ENCODE assay signal across 8 mouse cellular contexts in genomic region chr10:127676691-127677548, GRCm38 (mm10). TPM values are rescaled to one million over a fixed set of nuclear protein-coding genes. Genes with fewer than 3 reads are reported as not detected.
A peak's percentile ranks its signal among the peaks of the same experiment; 100 is the strongest.
DNase-seq lines count a peak whose midpoint lies in the region; ATAC-seq and TF ChIP-seq lines count a peak whose summit lies in the region.

No protein-coding gene starts in this region.

- no peaks in the 10 kb centered on the region for H3K36me3 ChIP-seq in embryonic facial prominence, embryonic 14.5 days (ENCODE audit: control insufficient read depth, insufficient read depth, low read length)
- no peaks in the 10 kb centered on the region for H3K36me3 ChIP-seq in limb, embryonic 14.5 days (ENCODE audit: control insufficient read depth, insufficient read depth, low read length)
- H3K36me3 ChIP-seq in midbrain, postnatal 0 days (ENCODE audit: insufficient read depth, low read length): no peaks in the 10 kb centered on the region

- 0 out of 2 replicates have a peak, but pooled peaks have one; percentile 34 for TF ChIP-seq POLR2A in limb, embryonic 14.5 days (IDR thresholded peaks at IDR 0.05; ENCODE audit: borderline replicate concordance, extremely low read depth, insufficient read depth, insufficient read length)

- H3K27me3 ChIP-seq in embryonic facial prominence, embryonic 14.5 days (replicated peaks; ENCODE audit: control insufficient read depth, insufficient read depth, low read length): no peaks in the 10 kb centered on the region
- no peaks in the 10 kb centered on the region for H3K27me3 ChIP-seq in limb, embryonic 14.5 days (ENCODE audit: control insufficient read depth, insufficient read depth, low read length)
- no peaks in the 10 kb centered on the region for H3K27me3 ChIP-seq in midbrain, postnatal 0 days (ENCODE audit: insufficient read depth, low read length)

- peak; percentile 1; the same call in 1 of the 2 replicates for TF ChIP-seq CTCF in midbrain, postnatal 0 days (IDR thresholded peaks at IDR 0.05)

- H3K9ac ChIP-seq in embryonic facial prominence, embryonic 14.5 days (ENCODE audit: low read depth, low read length): peak overlapping the region; percentile 71
- peak overlapping the region; percentile 54 for H3K9ac ChIP-seq in limb, embryonic 14.5 days (ENCODE audit: low read depth, low read length, severe bottlenecking)
- H3K9ac ChIP-seq in midbrain, postnatal 0 days (replicated peaks; ENCODE audit: low read length, poor library complexity, severe bottlenecking): peak overlapping the region; percentile 71

- peak; percentile 95 for ATAC-seq in embryonic facial prominence, embryonic 14.5 days (ENCODE audit: low read depth)
- peak; percentile 97 for ATAC-seq in limb, embryonic 14.5 days (ENCODE audit: low FRiP score, low read depth)
- peak; percentile 96 for ATAC-seq in midbrain, postnatal 0 days (ENCODE audit: low FRiP score)

- peak overlapping the region; percentile 83 for H3K4me3 ChIP-seq in embryonic facial prominence, embryonic 14.5 days (ENCODE audit: low read depth, low read length)
- H3K4me3 ChIP-seq in limb, embryonic 14.5 days (replicated peaks; ENCODE audit: low read length): peak overlapping the region; percentile 60
- peak overlapping the region; percentile 73 for H3K4me3 ChIP-seq in midbrain, postnatal 0 days (ENCODE audit: low read depth, low read length)

- H3K27ac ChIP-seq in embryonic facial prominence, embryonic 14.5 days (replicated peaks; ENCODE audit: low read depth, low read length): peak overlapping the region; percentile 83
- H3K27ac ChIP-seq in limb, embryonic 14.5 days (replicated peaks; ENCODE audit: low read depth, low read length): peak overlapping the region; percentile 75
- peak overlapping the region; percentile 33; the same call in 1 of the 2 replicates for H3K27ac ChIP-seq in midbrain, postnatal 0 days (ENCODE audit: low read depth, low read length)

- DNase-seq in 3T3-L1 (ENCODE audit: low read depth, low spot score): peak; percentile 98
- DNase-seq in adrenal gland, postnatal 4 days (ENCODE audit: low spot score in 2 of 2): peak; percentile 78 to 86
- peak; percentile 99 for DNase-seq in embryonic facial prominence, embryonic 14.5 days (ENCODE audit: low spot score)
- peak; percentile 97 for DNase-seq in heart, adult 8-10 months (ENCODE audit: low spot score)
- DNase-seq in kidney, adult 9 months: peak; percentile 97
- DNase-seq in limb, embryonic 14.5 days (ENCODE audit: low spot score): peak; percentile 100
- DNase-seq in midbrain, postnatal 0 days (ENCODE audit: low spot score): peak; percentile 99
- DNase-seq in spleen, postnatal 14 days (ENCODE audit: low spot score in 2 of 2): peak; percentile 84 to 87

- no peaks in the 10 kb centered on the region for H3K9me3 ChIP-seq in embryonic facial prominence, embryonic 14.5 days (ENCODE audit: control insufficient read depth, low read length)
- no peaks in the 10 kb centered on the region for H3K9me3 ChIP-seq in limb, embryonic 14.5 days (ENCODE audit: control insufficient read depth, low read length)
- H3K9me3 ChIP-seq in midbrain, postnatal 0 days (ENCODE audit: low read length): no peaks in the 10 kb centered on the region

- WGBS in embryonic facial prominence, embryonic 14.5 days: under 1% methylated on average over 33 of the region's 71 CpGs
- 1% methylated on average over 65 of the region's 71 CpGs for WGBS in limb, embryonic 14.5 days
- under 1% methylated on average over 65 of the region's 71 CpGs for WGBS in midbrain, postnatal 0 days

- H3K4me1 ChIP-seq in embryonic facial prominence, embryonic 14.5 days (ENCODE audit: control insufficient read depth, insufficient read depth, low read length): no peaks in the 10 kb centered on the region
- peaks cover 4% of the 10 kb centered on the region for H3K4me1 ChIP-seq in limb, embryonic 14.5 days (ENCODE audit: control insufficient read depth, insufficient read depth, low read length)
- 0 out of 2 replicates have a peak, but pooled peaks cover 4% of the 10 kb centered on the region for H3K4me1 ChIP-seq in midbrain, postnatal 0 days (ENCODE audit: insufficient read depth, low read length)

- peak overlapping the region; percentile 96 for H3K4me2 ChIP-seq in embryonic facial prominence, embryonic 14.5 days (ENCODE audit: low read depth, low read length)
- peak overlapping the region; percentile 85 for H3K4me2 ChIP-seq in limb, embryonic 14.5 days (replicated peaks; ENCODE audit: low read depth, low read length, severe bottlenecking)
- peak overlapping the region; percentile 99 for H3K4me2 ChIP-seq in midbrain, postnatal 0 days (ENCODE audit: low read depth, low read length, poor library complexity, severe bottlenecking)

RNA-seq across cellular contexts. Expression of gene Nab2, which starts 8.6 kb away (rescaled TPM):
- total RNA-seq in adrenal gland, postnatal 4 days (2021): 10 to 100 TPM; 22.8 to 24.4 TPM
- 15.2 and 16.1 TPM in 2 replicates for polyA plus RNA-seq in embryonic facial prominence, embryonic 14.5 days (2014; fragmentation: Nextera tagmentation; extraction: Ambion mirVana)
- total RNA-seq in heart, adult 8-10 months (2022): 10 to 100 TPM in 1 of 4 experiments, 1 to 10 TPM in 3; 5.0 to 10.3 (median 6.6) TPM
- polyA plus RNA-seq in limb, embryonic 14.5 days (2012; rRNA removed): 64.5 and 68.3 TPM in 2 replicates
- polyA plus RNA-seq in limb, embryonic 14.5 days (2014; fragmentation: Nextera tagmentation; extraction: Ambion mirVana): 16.4 and 19.9 TPM in 2 replicates
- total RNA-seq in midbrain, postnatal 0 days (2014; rRNA removed): 4.8 and 5.6 TPM in 2 replicates
- polyA plus RNA-seq in midbrain, postnatal 0 days (2015; fragmentation: Nextera tagmentation; extraction: Ambion mirVana): 1.4 and 1.6 TPM in 2 replicates

RNA-seq across cellular contexts. Expression of gene Nemp1, which starts 10.2 kb away (rescaled TPM):
- 10 to 100 TPM; 11.6 to 13.2 TPM for total RNA-seq in adrenal gland, postnatal 4 days (2021)
- 10.5 and 11.2 TPM in 2 replicates for polyA plus RNA-seq in embryonic facial prominence, embryonic 14.5 days (2014; fragmentation: Nextera tagmentation; extraction: Ambion mirVana)
- 1 to 10 TPM; 3.0 to 5.1 (median 3.6) TPM for total RNA-seq in heart, adult 8-10 months (2022)
- 12.3 and 13.9 TPM in 2 replicates for polyA plus RNA-seq in limb, embryonic 14.5 days (2012; rRNA removed)
- 9.0 and 10.2 TPM in 2 replicates for polyA plus RNA-seq in limb, embryonic 14.5 days (2014; fragmentation: Nextera tagmentation; extraction: Ambion mirVana)
- 3.2 and 3.7 TPM in 2 replicates for total RNA-seq in midbrain, postnatal 0 days (2014; rRNA removed)
- 1.4 and 1.7 TPM in 2 replicates for polyA plus RNA-seq in midbrain, postnatal 0 days (2015; fragmentation: Nextera tagmentation; extraction: Ambion mirVana)

RNA-seq across cellular contexts. Expression of gene Myo1a, which starts 28.1 kb away (rescaled TPM):
- total RNA-seq in adrenal gland, postnatal 4 days (2021): 1 to 10 TPM; 1.6 to 2.1 TPM
- polyA plus RNA-seq in embryonic facial prominence, embryonic 14.5 days (2014; fragmentation: Nextera tagmentation; extraction: Ambion mirVana): 0.75 and 1.2 TPM in 2 replicates
- under 1 TPM in 1 of 4 experiments, not detected in 3; 0.08 TPM for total RNA-seq in heart, adult 8-10 months (2022)
- polyA plus RNA-seq in limb, embryonic 14.5 days (2012; rRNA removed): 1.2 and 1.7 TPM in 2 replicates
- 0.30 and 0.48 TPM in 2 replicates for polyA plus RNA-seq in limb, embryonic 14.5 days (2014; fragmentation: Nextera tagmentation; extraction: Ambion mirVana)
- total RNA-seq in midbrain, postnatal 0 days (2014; rRNA removed): 0.57 and 0.77 TPM in 2 replicates
- polyA plus RNA-seq in midbrain, postnatal 0 days (2015; fragmentation: Nextera tagmentation; extraction: Ambion mirVana): 0.13 and 0.15 TPM in 2 replicates

RNA-seq across cellular contexts. Expression of gene Stat6, which starts 34.1 kb away (rescaled TPM):
- total RNA-seq in adrenal gland, postnatal 4 days (2021): 10 to 100 TPM; 72.7 to 78.0 TPM
- 22.9 and 23.1 TPM in 2 replicates for polyA plus RNA-seq in embryonic facial prominence, embryonic 14.5 days (2014; fragmentation: Nextera tagmentation; extraction: Ambion mirVana)
- total RNA-seq in heart, adult 8-10 months (2022): 10 to 100 TPM; 38.4 to 43.7 (median 43.2) TPM
- polyA plus RNA-seq in limb, embryonic 14.5 days (2012; rRNA removed): 30.7 and 33.5 TPM in 2 replicates
- polyA plus RNA-seq in limb, embryonic 14.5 days (2014; fragmentation: Nextera tagmentation; extraction: Ambion mirVana): 22.2 and 24.6 TPM in 2 replicates
- 6.1 and 10.2 TPM in 2 replicates for total RNA-seq in midbrain, postnatal 0 days (2014; rRNA removed)
- 3.9 and 4.3 TPM in 2 replicates for polyA plus RNA-seq in midbrain, postnatal 0 days (2015; fragmentation: Nextera tagmentation; extraction: Ambion mirVana)

RNA-seq across cellular contexts. Expression of gene Tac2, which starts 47.4 kb away (rescaled TPM):
- under 1 TPM in 1 of 2 experiments, not detected in 1; 0.48 TPM for total RNA-seq in adrenal gland, postnatal 4 days (2021)
- 0.54 TPM in 1 of 2 replicates, not detected in the other for polyA plus RNA-seq in embryonic facial prominence, embryonic 14.5 days (2014; fragmentation: Nextera tagmentation; extraction: Ambion mirVana)
- total RNA-seq in heart, adult 8-10 months (2022): not detected
- polyA plus RNA-seq in limb, embryonic 14.5 days (2012; rRNA removed): 0.58 and 15.2 TPM in 2 replicates
- polyA plus RNA-seq in limb, embryonic 14.5 days (2014; fragmentation: Nextera tagmentation; extraction: Ambion mirVana): 0.44 and 0.84 TPM in 2 replicates
- total RNA-seq in midbrain, postnatal 0 days (2014; rRNA removed): 0.27 TPM in 1 of 2 replicates, not detected in the other
- 2.0 and 4.5 TPM in 2 replicates for polyA plus RNA-seq in midbrain, postnatal 0 days (2015; fragmentation: Nextera tagmentation; extraction: Ambion mirVana)

Comparison
In these comparisons a context has a peak if more than half of its experiments do, and no peak if none do; other contexts are left out.
1. Peak in every context shown above with its lines: DNase-seq, ATAC-seq, H3K4me3 ChIP-seq and H3K27ac ChIP-seq.
2. H3K27ac ChIP-seq: peak in every context shown above with its lines; median percentile 83 in embryonic facial prominence, embryonic 14.5 days; 75 in limb, embryonic 14.5 days; 33 in midbrain, postnatal 0 days.